Mouse (Mus musculus) thymus, postnatal 14 days (tissue): ENCODE data around the gene Itpr1.

Source experiments
- DNase-seq: peaks from one replicate; pipeline ENCODE4 v3.0.0; 2021

Itpr1 gene

GRCm38 (mm10) chr6:108244571-108244970 lies 31.7 kb downstream of the Itpr1 start:
- no peak for DNase-seq

GRCm38 (mm10) chr6:108246369-108247085 lies 33.6 kb downstream of the Itpr1 start:
- DNase-seq, result no peak

GRCm38 (mm10) chr6:108247211-108247610 lies 34.3 kb downstream of the Itpr1 start:
- DNase-seq, result no peak

GRCm38 (mm10) chr6:108248519-108248918 lies 35.6 kb downstream of the Itpr1 start:
- no peak for DNase-seq

- DNase-seq, result no peak
Measured at GRCm38 (mm10) chr6:108249031-108249917, 36.4 kb downstream of the Itpr1 start.

GRCm38 (mm10) chr6:108249918-108250225 lies 37.0 kb downstream of the Itpr1 start:
- DNase-seq, result no peak

GRCm38 (mm10) chr6:108250416-108250815 lies 37.5 kb downstream of the Itpr1 start:
- DNase-seq, result no peak

- no peak for DNase-seq
Measured at GRCm38 (mm10) chr6:108252565-108253360, 39.9 kb downstream of the Itpr1 start.

- no peak for DNase-seq
Measured at GRCm38 (mm10) chr6:108254132-108255064, 41.5 kb downstream of the Itpr1 start.

GRCm38 (mm10) chr6:108255880-108256279 lies 43.0 kb downstream of the Itpr1 start:
- DNase-seq, result no peak

- no peak for DNase-seq
Measured at GRCm38 (mm10) chr6:108257225-108257624, 44.3 kb downstream of the Itpr1 start.

GRCm38 (mm10) chr6:108258631-108259030 lies 45.7 kb downstream of the Itpr1 start:
- no peak for DNase-seq

- DNase-seq, result peak; percentile 18
Measured at GRCm38 (mm10) chr6:108259671-108260070, 46.8 kb downstream of the Itpr1 start.

- no peak for DNase-seq
Measured at GRCm38 (mm10) chr6:108261506-108261905, 48.6 kb downstream of the Itpr1 start.

GRCm38 (mm10) chr6:108264164-108264563 lies 51.3 kb downstream of the Itpr1 start:
- DNase-seq, result no peak

- DNase-seq, result no peak
Measured at GRCm38 (mm10) chr6:108273451-108273850, 60.6 kb downstream of the Itpr1 start.

- DNase-seq, result no peak
Measured at GRCm38 (mm10) chr6:108274364-108275084, 61.6 kb downstream of the Itpr1 start.

GRCm38 (mm10) chr6:108276880-108277507 lies 64.1 kb downstream of the Itpr1 start:
- DNase-seq, result peak; percentile 42

- DNase-seq, result no peak
Measured at GRCm38 (mm10) chr6:108277622-108278396, 64.9 kb downstream of the Itpr1 start.
